Mouse (Mus musculus): ENCODE measurements around the gene Clcn3. TPM values are rescaled to one million over a fixed set of nuclear protein-coding genes. Genes with fewer than 3 reads are reported as not detected.
"Not testable (repeated sequence)": the region's sequence is repeated elsewhere in the genome, so short reads cannot be mapped to it uniquely, and the experiment has no call there.

The Clcn3 gene
- polyA plus RNA-seq (2015; fragmentation: Nextera tagmentation; extraction: Ambion mirVana): 48.7 and 53.2 TPM in 2 replicates

DNA sequence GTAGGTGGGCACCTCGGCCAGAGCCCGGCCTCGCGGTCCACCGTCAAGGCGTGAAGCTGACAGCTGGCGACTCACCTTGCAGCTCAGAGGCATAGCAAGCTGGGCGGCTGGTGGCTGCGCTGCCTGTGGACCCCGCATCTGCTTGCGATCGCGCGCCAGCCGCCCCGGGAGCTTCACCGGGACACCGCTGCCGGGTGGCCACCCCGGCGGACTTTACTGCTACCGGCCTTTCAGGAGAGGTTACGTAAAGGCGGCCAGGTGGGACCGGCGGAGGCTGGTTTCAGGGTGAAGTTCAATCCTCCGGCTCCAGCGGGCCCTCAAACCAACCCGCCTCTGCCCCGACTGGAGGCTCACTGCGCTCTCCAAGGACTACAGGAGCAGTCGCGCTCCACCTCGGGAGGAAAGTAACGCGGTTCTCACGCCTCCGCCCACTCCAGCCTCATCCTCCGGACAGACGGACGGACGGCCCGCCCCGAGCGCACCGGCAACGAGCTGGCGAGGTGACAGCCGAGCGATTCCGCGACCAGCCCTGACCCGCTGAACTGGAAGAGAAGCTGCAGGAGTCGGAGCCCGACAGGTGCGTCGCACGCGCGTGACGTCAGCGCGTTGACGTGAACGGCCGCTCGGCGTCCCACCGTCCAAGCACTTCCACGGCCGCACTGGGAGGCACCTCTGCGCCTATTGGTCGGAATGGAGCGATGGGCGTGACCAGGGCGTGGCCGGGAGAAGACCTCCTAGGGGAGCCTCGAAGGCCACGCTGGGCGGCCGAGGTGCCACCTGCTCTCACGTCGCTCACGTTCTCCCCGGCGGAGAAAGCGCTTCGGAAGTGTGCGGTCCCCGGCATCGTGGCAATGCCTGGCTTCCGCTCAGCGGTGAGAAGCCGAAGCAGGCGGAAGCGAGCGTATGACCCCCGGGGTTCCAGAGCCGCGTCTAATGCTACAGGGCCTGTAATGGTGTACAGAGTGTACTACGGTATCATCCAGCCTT lies at the start of gene Clcn3:
Clcn3 (minus strand) TSS at position 600 of the 987 bp plus-strand sequence.
- ATAC-seq: peak; percentile 100

DNA sequence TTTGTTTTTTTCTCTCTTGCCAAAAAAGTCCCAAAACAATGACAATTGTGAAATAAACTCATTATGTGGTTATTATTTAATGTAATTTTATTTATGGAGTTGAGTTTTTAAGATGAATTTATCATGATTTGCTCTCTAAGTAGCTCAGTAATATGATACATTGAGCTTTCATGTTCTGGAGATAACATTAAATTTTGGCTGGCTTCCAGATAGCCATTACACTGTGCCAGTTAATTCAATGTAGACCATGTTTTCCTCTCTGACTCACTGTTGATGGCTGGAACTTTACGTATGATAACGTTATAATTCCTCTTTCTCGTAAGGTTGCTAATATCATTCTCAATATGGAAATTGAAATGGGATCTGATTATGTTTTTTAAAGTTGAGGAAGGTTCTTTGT lies 13.4 kb upstream of the Clcn3 start:
- no peak for ATAC-seq
- Histone ChIP-seq H3K36me3 (ENCODE audit: poor library complexity, severe bottlenecking) (no peaks in the 10 kb centered on the region), H3K4me2 (no peak overlapping the region), H3K4me3 (no peak overlapping the region), H3K9me3 (replicated peaks) (peaks cover 8% of the 10 kb centered on the region; the same call in 1 of the 2 replicates), H3K9ac (no peak overlapping the region), H3K27me3 (no peaks in the 10 kb centered on the region), H3K27ac (no peak overlapping the region), H3K4me1 (peaks cover 13% of the 10 kb centered on the region)
- WGBS: 94% methylated on average over 3 of the region's 3 CpGs

More for the DNA sequence above, at the start of gene Clcn3:
- H3K36me3 ChIP-seq (ENCODE audit: poor library complexity, severe bottlenecking): no peaks in the 10 kb centered on the region
- H3K27ac ChIP-seq: peak within 1 kb of the TSS; percentile 88
- peak within 1 kb of the TSS; percentile 95 for H3K4me2 ChIP-seq
- H3K9me3 ChIP-seq (replicated peaks): no peaks in the 10 kb centered on the region
- peak within 1 kb of the TSS; percentile 88 for H3K9ac ChIP-seq
- peaks cover 21% of the 10 kb centered on the region for H3K4me1 ChIP-seq
- no peaks in the 10 kb centered on the region for H3K27me3 ChIP-seq
- peak within 1 kb of the TSS; percentile 73 for H3K4me3 ChIP-seq
- under 1% methylated on average over 100 of the region's 101 CpGs for WGBS

DNA sequence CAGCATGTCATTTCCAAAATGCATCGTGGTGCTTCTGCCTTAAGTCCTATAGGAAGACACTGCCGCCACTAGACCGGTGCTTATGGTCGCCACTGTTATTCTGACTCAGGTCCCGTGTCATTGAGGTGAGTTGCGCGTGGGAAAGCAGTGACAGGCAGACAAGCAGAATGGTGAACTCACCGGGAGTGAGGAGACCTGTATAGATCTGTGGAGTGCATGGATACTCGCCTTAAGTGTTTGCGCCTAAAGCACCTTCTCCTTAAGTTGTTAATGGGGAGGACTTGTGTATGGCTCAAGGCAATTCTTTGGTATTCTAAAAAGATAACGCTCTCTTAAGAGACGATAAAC lies 10.5 kb upstream of the Clcn3 start:
- Histone ChIP-seq H3K4me2 (peak overlapping the region; percentile 85), H3K4me3 (peak overlapping the region; percentile 84), H3K9me3 (replicated peaks) (peaks cover 8% of the 10 kb centered on the region; the same call in 1 of the 2 replicates), H3K36me3 (ENCODE audit: poor library complexity, severe bottlenecking) (no peaks in the 10 kb centered on the region), H3K4me1 (peaks cover 13% of the 10 kb centered on the region), H3K9ac (peak overlapping the region; percentile 77), H3K27ac (no peak overlapping the region), H3K27me3 (no peaks in the 10 kb centered on the region)
- WGBS: 7% methylated on average over 12 of the region's 12 CpGs
- ATAC-seq: no peak; the same call in 1 of the 2 replicates

GRCm38 (mm10) chr8:60992910-60993638 lies 10.0 kb upstream of the Clcn3 start, which contains the start of gene Nek1:
Nek1 (plus strand) TSS chr8:60993195.
- peak; percentile 97 for ATAC-seq
- Histone ChIP-seq H3K9ac (peak within 1 kb of the TSS; percentile 77), H3K27me3 (no peaks in the 10 kb centered on the region), H3K4me3 (peak within 1 kb of the TSS; percentile 84), H3K27ac (peak within 1 kb of the TSS; percentile 88), H3K36me3 (ENCODE audit: poor library complexity, severe bottlenecking) (no peaks in the 10 kb centered on the region), H3K9me3 (replicated peaks) (peaks cover 5% of the 10 kb centered on the region; the same call in 1 of the 2 replicates), H3K4me2 (peak within 1 kb of the TSS; percentile 85), H3K4me1 (peaks cover 13% of the 10 kb centered on the region)
- WGBS: under 1% methylated on average over 57 of the region's 57 CpGs

GRCm38 (mm10) chr8:60992561-60992909 lies 9.4 kb upstream of the Clcn3 start:
- Histone ChIP-seq H3K4me3 (peak overlapping the region; percentile 84), H3K4me1 (peaks cover 13% of the 10 kb centered on the region), H3K9me3 (replicated peaks) (no peaks in the 10 kb centered on the region), H3K36me3 (ENCODE audit: poor library complexity, severe bottlenecking) (no peaks in the 10 kb centered on the region), H3K4me2 (peak overlapping the region; percentile 85), H3K9ac (peak overlapping the region; percentile 65), H3K27ac (peak overlapping the region; percentile 88), H3K27me3 (no peaks in the 10 kb centered on the region)
- no peak; the same call in 1 of the 2 replicates for ATAC-seq
- WGBS: 1% methylated on average over 15 of the region's 16 CpGs

- peak overlapping the region; percentile 95; the same call in 1 of the 2 replicates for H3K4me2 ChIP-seq
- not testable (repeated sequence) for H3K9ac ChIP-seq; H3K27ac ChIP-seq; H3K36me3 ChIP-seq (ENCODE audit: poor library complexity, severe bottlenecking); H3K27me3 ChIP-seq; H3K4me3 ChIP-seq; ATAC-seq; H3K9me3 ChIP-seq (replicated peaks)
- WGBS: 93% methylated on average over 17 of the region's 17 CpGs
- H3K4me1 ChIP-seq: peaks cover 21% of the 10 kb centered on the region
These were observed 1.3 kb upstream of the Clcn3 start for GRCm38 (mm10) chr8:60984260-60985010.

- Histone ChIP-seq H3K9me3 (replicated peaks) (no peaks in the 10 kb centered on the region), H3K36me3 (ENCODE audit: poor library complexity, severe bottlenecking) (no peaks in the 10 kb centered on the region), H3K27me3 (no peaks in the 10 kb centered on the region), H3K4me1 (peaks cover 21% of the 10 kb centered on the region), H3K4me3 (peak overlapping the region; percentile 73), H3K4me2 (peak overlapping the region; percentile 95), H3K27ac (peak overlapping the region; percentile 88), H3K9ac (peak overlapping the region; percentile 69)
- 8% methylated on average over 9 of the region's 9 CpGs for WGBS
- peak; percentile 74 for ATAC-seq
These were observed 584 bp upstream of the Clcn3 start for GRCm38 (mm10) chr8:60983688-60984079.

GRCm38 (mm10) chr8:60981388-60981787 lies 1.7 kb downstream of the Clcn3 start:
- no peaks in the 10 kb centered on the region for H3K9me3 ChIP-seq (replicated peaks)
- peak overlapping the region; percentile 95 for H3K4me2 ChIP-seq
- H3K4me1 ChIP-seq: peaks cover 21% of the 10 kb centered on the region
- H3K27ac ChIP-seq: no peak overlapping the region
- no peaks in the 10 kb centered on the region for H3K27me3 ChIP-seq
- ATAC-seq: no peak
- no peak overlapping the region for H3K4me3 ChIP-seq
- no peaks in the 10 kb centered on the region for H3K36me3 ChIP-seq (ENCODE audit: poor library complexity, severe bottlenecking)
- no peak overlapping the region for H3K9ac ChIP-seq
- WGBS: 42% methylated on average over 1 of the region's 1 CpGs

GRCm38 (mm10) chr8:60978496-60978895 lies 4.6 kb downstream of the Clcn3 start:
- Histone ChIP-seq H3K9me3 (replicated peaks) (no peaks in the 10 kb centered on the region), H3K4me1 (peaks cover 14% of the 10 kb centered on the region), H3K4me3 (no peak overlapping the region), H3K27me3 (no peaks in the 10 kb centered on the region), H3K4me2 (no peak overlapping the region), H3K9ac (no peak overlapping the region), H3K27ac (no peak overlapping the region), H3K36me3 (ENCODE audit: poor library complexity, severe bottlenecking) (no peaks in the 10 kb centered on the region)
- 76% methylated on average over 5 of the region's 5 CpGs for WGBS
- ATAC-seq: no peak

- Histone ChIP-seq H3K9me3 (replicated peaks) (no peaks in the 10 kb centered on the region), H3K27ac (no peak overlapping the region), H3K4me1 (peaks cover 17% of the 10 kb centered on the region), H3K27me3 (no peaks in the 10 kb centered on the region), H3K9ac (no peak overlapping the region), H3K4me2 (no peak overlapping the region), H3K4me3 (no peak overlapping the region), H3K36me3 (ENCODE audit: poor library complexity, severe bottlenecking) (no peaks in the 10 kb centered on the region)
- 86% methylated on average over 9 of the region's 9 CpGs for WGBS
- ATAC-seq: no peak
These were observed 6.3 kb downstream of the Clcn3 start for GRCm38 (mm10) chr8:60976818-60977217.

- Histone ChIP-seq H3K4me1 (peaks cover 13% of the 10 kb centered on the region), H3K36me3 (ENCODE audit: poor library complexity, severe bottlenecking) (no peaks in the 10 kb centered on the region), H3K9me3 (replicated peaks) (no peaks in the 10 kb centered on the region), H3K4me2 (no peak overlapping the region), H3K27ac (no peak overlapping the region), H3K9ac (no peak overlapping the region), H3K4me3 (no peak overlapping the region), H3K27me3 (no peaks in the 10 kb centered on the region)
- no peak for ATAC-seq
- 88% methylated on average over 2 of the region's 2 CpGs for WGBS
These were observed 8.3 kb downstream of the Clcn3 start for GRCm38 (mm10) chr8:60974837-60975236.
